Mouse (Mus musculus): ENCODE data around the gene Thnsl1. TPM values are rescaled to one million over a fixed set of nuclear protein-coding genes. Genes with fewer than 3 reads are reported as not detected.
"Not testable (repeated sequence)": the region's sequence is repeated elsewhere in the genome, so short reads cannot be mapped to it uniquely, and the experiment has no call there.

The Thnsl1 gene
- polyA plus RNA-seq, 1 experiment from 2014 or later = 1.4 TPM

DNA sequence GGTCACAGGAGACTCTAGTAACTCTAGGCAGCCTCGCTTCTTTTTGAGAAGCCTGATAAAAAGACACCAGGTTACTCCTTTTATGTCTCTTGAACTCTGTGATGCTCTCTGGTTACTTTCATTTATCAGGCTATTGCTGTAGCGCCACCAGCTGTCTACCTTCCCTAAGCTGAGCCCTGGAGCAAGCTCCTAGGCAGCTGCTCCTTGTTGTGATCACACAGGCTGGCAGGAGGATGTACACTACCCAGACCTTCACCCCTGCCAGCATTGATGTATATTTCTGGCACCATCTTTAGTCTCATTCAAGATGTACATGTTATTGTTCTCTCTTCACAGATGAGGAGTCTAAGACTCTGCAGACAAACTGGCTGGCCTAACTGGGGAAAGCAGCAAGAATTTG, 24.8 kb downstream of the Thnsl1 start:
- ATAC-seq (ENCODE audit: low read depth) = no peak
- WGBS (ENCODE audit: insufficient replicate concordance) = 51% methylated on average over 2 of the region's 2 CpGs
- Histone ChIP-seq H3K27ac (ENCODE audit: low read length) (no peak overlapping the region), H3K9ac (ENCODE audit: low read depth, low read length) (no peak overlapping the region), H3K36me3 (ENCODE audit: control insufficient read depth, insufficient read depth) (no peaks in the 10 kb centered on the region), H3K27me3 (ENCODE audit: control insufficient read depth, insufficient read depth, low read depth, low read length) (no peaks in the 10 kb centered on the region), H3K9me3 (replicated peaks; ENCODE audit: control insufficient read depth, low read length) (no peaks in the 10 kb centered on the region), H3K4me3 (ENCODE audit: low read depth, low read length) (no peak overlapping the region), H3K4me2 (ENCODE audit: low read depth, low read length) (no peak overlapping the region), H3K4me1 (ENCODE audit: control insufficient read depth, low read depth, low read length) (peaks cover 1% of the 10 kb centered on the region; the same call in 1 of the 2 replicates)

- Histone ChIP-seq H3K9ac (ENCODE audit: low read depth, low read length) (no peak overlapping the region), H3K9me3 (replicated peaks; ENCODE audit: control insufficient read depth, low read length) (no peaks in the 10 kb centered on the region), H3K4me1 (ENCODE audit: control insufficient read depth, low read depth, low read length) (peaks cover 6% of the 10 kb centered on the region), H3K27me3 (ENCODE audit: control insufficient read depth, insufficient read depth, low read depth, low read length) (no peaks in the 10 kb centered on the region), H3K4me2 (ENCODE audit: low read depth, low read length) (no peak overlapping the region), H3K27ac (ENCODE audit: low read length) (no peak overlapping the region), H3K4me3 (ENCODE audit: low read depth, low read length) (no peak overlapping the region), H3K36me3 (ENCODE audit: control insufficient read depth, insufficient read depth) (no peaks in the 10 kb centered on the region)
- 65% methylated on average over 3 of the region's 3 CpGs for WGBS (ENCODE audit: insufficient replicate concordance)
- ATAC-seq (ENCODE audit: low read depth) = no peak
These were observed 25.6 kb downstream of the Thnsl1 start for GRCm38 (mm10) chr2:21231147-21231546.

GRCm38 (mm10) chr2:21234871-21235648, 29.5 kb downstream of the Thnsl1 start:
- H3K9ac ChIP-seq (ENCODE audit: low read depth, low read length) = no peak overlapping the region
- WGBS (ENCODE audit: insufficient replicate concordance) = 51% methylated on average over 9 of the region's 9 CpGs
- no peak overlapping the region for H3K4me3 ChIP-seq (ENCODE audit: low read depth, low read length)
- ATAC-seq (ENCODE audit: low read depth) = peak; percentile 70
- peaks cover 6% of the 10 kb centered on the region for H3K4me1 ChIP-seq (ENCODE audit: control insufficient read depth, low read depth, low read length)
- H3K9me3 ChIP-seq (replicated peaks; ENCODE audit: control insufficient read depth, low read length) = no peaks in the 10 kb centered on the region
- H3K27me3 ChIP-seq (ENCODE audit: control insufficient read depth, insufficient read depth, low read depth, low read length) = no peaks in the 10 kb centered on the region
- no peaks in the 10 kb centered on the region for H3K36me3 ChIP-seq (ENCODE audit: control insufficient read depth, insufficient read depth)
- no peak overlapping the region for H3K27ac ChIP-seq (ENCODE audit: low read length)
- no peak overlapping the region for H3K4me2 ChIP-seq (ENCODE audit: low read depth, low read length)

DNA sequence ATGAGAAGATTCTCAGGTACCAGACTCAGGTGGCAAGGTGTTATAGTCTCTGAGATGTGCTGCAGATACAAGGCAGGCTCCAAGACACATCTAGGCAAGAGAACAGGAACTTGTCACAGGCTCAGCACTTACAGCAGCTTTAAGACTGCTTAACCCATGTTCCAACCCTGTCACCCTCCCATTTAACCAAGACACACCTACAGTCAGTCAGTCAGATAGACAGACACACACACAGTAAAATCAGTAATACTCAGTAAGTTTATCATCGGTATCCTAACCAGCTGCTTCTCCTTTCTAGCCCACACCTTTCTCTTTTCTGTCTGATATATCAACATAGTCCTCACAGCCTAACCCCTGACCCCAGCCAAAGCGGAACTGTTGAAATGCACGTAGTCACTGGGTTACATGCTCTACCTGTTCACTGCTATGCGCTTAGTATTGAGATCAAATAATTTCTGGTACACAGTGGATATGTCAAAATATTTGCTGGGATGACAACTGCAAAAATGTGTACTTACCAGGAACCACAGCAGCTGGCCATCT, 30.4 kb downstream of the Thnsl1 start:
- no peak overlapping the region for H3K27ac ChIP-seq (ENCODE audit: low read length)

GRCm38 (mm10) chr2:21236846-21237245, 31.3 kb downstream of the Thnsl1 start:
- H3K4me1 ChIP-seq (ENCODE audit: control insufficient read depth, low read depth, low read length) = peaks cover 6% of the 10 kb centered on the region
- no peak overlapping the region for H3K27ac ChIP-seq (ENCODE audit: low read length)
- ATAC-seq (ENCODE audit: low read depth) = no peak
- H3K4me3 ChIP-seq (ENCODE audit: low read depth, low read length) = no peak overlapping the region
- 23% methylated on average over 5 of the region's 5 CpGs for WGBS (ENCODE audit: insufficient replicate concordance)
- H3K9ac ChIP-seq (ENCODE audit: low read depth, low read length) = no peak overlapping the region
- H3K4me2 ChIP-seq (ENCODE audit: low read depth, low read length) = no peak overlapping the region
- H3K9me3 ChIP-seq (replicated peaks; ENCODE audit: control insufficient read depth, low read length) = no peaks in the 10 kb centered on the region
- H3K27me3 ChIP-seq (ENCODE audit: control insufficient read depth, insufficient read depth, low read depth, low read length) = no peaks in the 10 kb centered on the region
- H3K36me3 ChIP-seq (ENCODE audit: control insufficient read depth, insufficient read depth) = no peaks in the 10 kb centered on the region

More for the DNA sequence above, 30.4 kb downstream of the Thnsl1 start:
- Histone ChIP-seq H3K4me2 (ENCODE audit: low read depth, low read length) (no peak overlapping the region), H3K9me3 (replicated peaks; ENCODE audit: control insufficient read depth, low read length) (no peaks in the 10 kb centered on the region), H3K4me3 (ENCODE audit: low read depth, low read length) (no peak overlapping the region), H3K9ac (ENCODE audit: low read depth, low read length) (no peak overlapping the region), H3K36me3 (ENCODE audit: control insufficient read depth, insufficient read depth) (no peaks in the 10 kb centered on the region), H3K27me3 (ENCODE audit: control insufficient read depth, insufficient read depth, low read depth, low read length) (no peaks in the 10 kb centered on the region), H3K4me1 (ENCODE audit: control insufficient read depth, low read depth, low read length) (peaks cover 6% of the 10 kb centered on the region)
- peak; percentile 65 for ATAC-seq (ENCODE audit: low read depth)
- WGBS (ENCODE audit: insufficient replicate concordance) = 47% methylated on average over 4 of the region's 4 CpGs

DNA sequence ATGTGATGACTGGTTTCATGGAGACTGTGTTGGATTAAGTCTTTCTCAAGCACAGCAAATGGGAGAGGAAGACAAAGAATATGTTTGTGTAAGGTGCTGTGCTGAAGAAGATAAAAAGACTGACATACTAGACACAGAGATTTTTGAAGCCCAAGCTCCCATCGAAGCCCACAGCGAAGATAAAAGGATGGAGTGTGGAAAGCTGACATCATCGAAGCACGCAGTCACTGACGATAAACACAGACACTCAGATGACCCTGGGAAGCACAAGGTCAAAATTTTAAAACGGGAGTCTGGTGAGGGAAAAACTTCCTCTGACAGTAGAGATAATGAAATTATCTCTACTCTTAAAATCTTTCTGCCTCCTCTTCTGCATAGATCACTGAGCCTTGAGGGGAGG, 38.6 kb downstream of the Thnsl1 start:
- 53% methylated on average over 3 of the region's 6 CpGs for WGBS (ENCODE audit: insufficient replicate concordance)
- not testable (repeated sequence) for H3K27ac ChIP-seq (ENCODE audit: low read length); H3K9me3 ChIP-seq (replicated peaks; ENCODE audit: control insufficient read depth, low read length); H3K4me3 ChIP-seq (ENCODE audit: low read depth, low read length); ATAC-seq (ENCODE audit: low read depth); H3K4me1 ChIP-seq (ENCODE audit: control insufficient read depth, low read depth, low read length); H3K36me3 ChIP-seq (ENCODE audit: control insufficient read depth, insufficient read depth); H3K9ac ChIP-seq (ENCODE audit: low read depth, low read length); H3K4me2 ChIP-seq (ENCODE audit: low read depth, low read length); H3K27me3 ChIP-seq (ENCODE audit: control insufficient read depth, insufficient read depth, low read depth, low read length)

DNA sequence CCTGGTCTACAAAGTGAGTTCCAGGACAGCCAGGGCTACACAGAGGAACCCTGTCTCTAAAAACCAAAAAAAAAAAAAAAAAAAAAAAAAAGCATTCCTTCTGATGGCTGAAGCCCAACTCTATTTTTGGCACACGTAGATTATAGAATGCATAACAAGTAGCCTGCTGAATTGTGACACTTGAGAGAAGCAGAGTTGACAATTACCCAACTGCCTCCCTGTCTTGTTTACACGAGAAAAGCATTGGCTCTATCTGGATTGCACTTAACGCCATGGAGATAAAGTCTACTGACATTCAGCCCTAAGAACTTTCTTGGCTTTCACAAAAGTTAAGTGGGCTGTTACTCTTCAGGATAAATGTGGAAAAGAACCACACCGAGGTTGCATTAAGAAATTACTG, 39.5 kb downstream of the Thnsl1 start:
- H3K27ac ChIP-seq (ENCODE audit: low read length) = peak overlapping the region; percentile 50; the same call in 1 of the 2 replicates
- H3K27me3 ChIP-seq (ENCODE audit: control insufficient read depth, insufficient read depth, low read depth, low read length) = no peaks in the 10 kb centered on the region
- ATAC-seq (ENCODE audit: low read depth) = peak; percentile 54; the same call in 1 of the 2 replicates
- H3K4me3 ChIP-seq (ENCODE audit: low read depth, low read length) = no peak overlapping the region
- 44% methylated on average over 4 of the region's 4 CpGs for WGBS (ENCODE audit: insufficient replicate concordance)
- no peaks in the 10 kb centered on the region for H3K9me3 ChIP-seq (replicated peaks; ENCODE audit: control insufficient read depth, low read length)
- H3K36me3 ChIP-seq (ENCODE audit: control insufficient read depth, insufficient read depth) = no peaks in the 10 kb centered on the region
- no peak overlapping the region for H3K9ac ChIP-seq (ENCODE audit: low read depth, low read length)
- no peaks in the 10 kb centered on the region for H3K4me1 ChIP-seq (ENCODE audit: control insufficient read depth, low read depth, low read length)
- H3K4me2 ChIP-seq (ENCODE audit: low read depth, low read length) = no peak overlapping the region

DNA sequence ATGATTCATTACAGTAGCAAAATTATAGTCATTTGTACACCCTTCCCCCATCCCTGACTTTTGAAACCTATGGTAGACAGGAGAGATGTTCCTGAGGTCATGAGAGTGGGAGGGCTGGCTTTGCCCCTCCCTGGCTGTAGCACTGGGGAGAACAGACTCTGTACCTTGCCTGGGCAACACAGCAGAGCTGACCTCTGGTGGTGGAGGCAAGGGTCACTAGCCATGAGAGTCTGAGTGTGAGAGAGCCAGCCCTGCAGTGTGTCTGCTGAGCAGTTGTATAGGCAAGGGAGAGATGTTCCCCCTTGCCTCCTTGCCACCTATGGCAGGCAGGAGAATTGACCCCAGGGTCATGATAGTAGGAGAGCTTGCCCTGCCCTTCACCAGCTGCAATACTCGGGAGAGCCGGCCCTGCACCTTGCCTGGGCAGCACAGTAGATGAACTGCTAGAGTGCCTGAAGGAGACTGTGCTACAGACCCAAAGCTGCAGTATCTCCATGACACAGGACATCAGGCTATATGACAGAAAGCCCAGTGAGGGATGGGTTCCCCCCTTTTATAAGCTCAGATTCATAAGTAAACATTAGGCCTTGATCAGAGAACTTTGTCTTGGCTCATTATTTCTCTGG, 40.1 kb downstream of the Thnsl1 start:
- Histone ChIP-seq H3K27me3 (ENCODE audit: control insufficient read depth, insufficient read depth, low read depth, low read length) (no peaks in the 10 kb centered on the region), H3K9ac (ENCODE audit: low read depth, low read length) (no peak overlapping the region), H3K4me1 (ENCODE audit: control insufficient read depth, low read depth, low read length) (no peaks in the 10 kb centered on the region), H3K4me2 (ENCODE audit: low read depth, low read length) (no peak overlapping the region), H3K4me3 (ENCODE audit: low read depth, low read length) (no peak overlapping the region), H3K27ac (ENCODE audit: low read length) (peak overlapping the region; percentile 50; the same call in 1 of the 2 replicates), H3K9me3 (replicated peaks; ENCODE audit: control insufficient read depth, low read length) (no peaks in the 10 kb centered on the region), H3K36me3 (ENCODE audit: control insufficient read depth, insufficient read depth) (no peaks in the 10 kb centered on the region)
- ATAC-seq (ENCODE audit: low read depth) = peak; percentile 99
- WGBS (ENCODE audit: insufficient replicate concordance) = 58% methylated on average over 2 of the region's 2 CpGs

DNA sequence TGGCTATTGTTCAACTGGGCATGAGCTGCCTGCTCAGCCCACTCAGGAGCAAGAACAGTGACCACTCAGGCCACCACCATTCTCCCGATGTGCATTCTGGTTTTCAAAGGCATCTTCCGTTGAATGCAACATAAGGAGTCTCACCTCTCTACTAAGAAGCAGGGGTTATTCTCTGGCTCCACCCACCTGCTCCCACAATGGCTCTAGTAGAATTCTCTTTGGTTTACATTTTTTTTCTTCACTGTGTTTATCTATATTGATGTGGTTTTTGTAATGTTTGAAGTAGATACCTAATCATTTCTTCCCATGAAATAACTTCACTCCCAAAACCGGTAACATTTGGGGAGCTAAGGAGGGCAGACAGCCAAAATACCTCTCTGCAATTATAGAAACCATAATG, 48.1 kb downstream of the Thnsl1 start:
- WGBS (ENCODE audit: insufficient replicate concordance) = 58% methylated on average over 3 of the region's 3 CpGs
- Histone ChIP-seq H3K4me1 (ENCODE audit: control insufficient read depth, low read depth, low read length) (no peaks in the 10 kb centered on the region), H3K27ac (ENCODE audit: low read length) (no peak overlapping the region), H3K36me3 (ENCODE audit: control insufficient read depth, insufficient read depth) (no peaks in the 10 kb centered on the region), H3K9me3 (replicated peaks; ENCODE audit: control insufficient read depth, low read length) (no peaks in the 10 kb centered on the region), H3K4me2 (ENCODE audit: low read depth, low read length) (no peak overlapping the region), H3K9ac (ENCODE audit: low read depth, low read length) (no peak overlapping the region), H3K4me3 (ENCODE audit: low read depth, low read length) (no peak overlapping the region), H3K27me3 (ENCODE audit: control insufficient read depth, insufficient read depth, low read depth, low read length) (no peaks in the 10 kb centered on the region)
- ATAC-seq (ENCODE audit: low read depth) = no peak
